In genomic region chr9:21843086-21843485, GRCm38 (mm10) we compare ENCODE assay signal across 12 mouse cellular contexts. TPM values are rescaled to one million over a fixed set of nuclear protein-coding genes. Genes with fewer than 3 reads are reported as not detected.
A peak's percentile ranks its signal among the peaks of the same experiment; 100 is the strongest.
DNase-seq lines count a peak whose midpoint lies in the region; ATAC-seq and TF ChIP-seq lines count a peak whose summit lies in the region.
"Had no signal": no experiment of that assay in that cellular context is flagged by ENCODE, and none has a peak within 500 bp of the region (broad histone marks: within the 10 kb centered on the region; RNA-seq: fewer than 3 reads in every experiment).

No protein-coding gene starts in this region.

- peaks cover 18% of the 10 kb centered on the region for H3K4me1 ChIP-seq in heart, embryonic 11.5 days (ENCODE audit: control insufficient read depth, insufficient read depth, low read length)
- H3K4me1 ChIP-seq in intestine, embryonic 16.5 days (ENCODE audit: control insufficient read depth, insufficient read depth, low read length): peaks cover 26% of the 10 kb centered on the region
- H3K4me1 ChIP-seq in thymus, adult 2 months (replicated peaks; ENCODE audit: control insufficient read depth, insufficient read depth, low read length): no peaks in the 10 kb centered on the region

- H3K27me3 ChIP-seq in heart, embryonic 11.5 days (ENCODE audit: control insufficient read depth, insufficient read depth, low read length): no peaks in the 10 kb centered on the region
- H3K27me3 ChIP-seq in intestine, embryonic 16.5 days (replicated peaks; ENCODE audit: control insufficient read depth, insufficient read depth, low read length): no peaks in the 10 kb centered on the region
- H3K27me3 ChIP-seq in thymus, adult 2 months (ENCODE audit: control insufficient read depth, insufficient read depth, low read length): no peaks in the 10 kb centered on the region
- H3K27me3 ChIP-seq: embryonic facial prominence, embryonic 12.5 days had no signal

- peaks cover 3% of the 10 kb centered on the region; the same call in 1 of the 2 replicates for H3K36me3 ChIP-seq in heart, embryonic 11.5 days (ENCODE audit: control insufficient read depth, insufficient read depth, low read length)
- 0 out of 2 replicates have a peak, but pooled peaks cover 2% of the 10 kb centered on the region for H3K36me3 ChIP-seq in intestine, embryonic 16.5 days (ENCODE audit: control insufficient read depth, insufficient read depth, low read length)
- no peaks in the 10 kb centered on the region for H3K36me3 ChIP-seq in thymus, adult 2 months (ENCODE audit: control insufficient read depth, insufficient read depth, low read length)

- no peak for ATAC-seq in heart, embryonic 11.5 days (replicated peaks; ENCODE audit: insufficient number of reproducible peaks, low FRiP score, low TSS enrichment)
- ATAC-seq in intestine, embryonic 16.5 days: no peak
- ATAC-seq: CD4-positive, CD25-positive, alpha-beta regulatory T cell, adult 4 months had no signal

- H3K4me2 ChIP-seq in heart, embryonic 11.5 days: no peak overlapping the region
- H3K4me2 ChIP-seq in intestine, embryonic 16.5 days (ENCODE audit: low read depth, low read length): no peak overlapping the region
- H3K4me2 ChIP-seq: embryonic facial prominence, embryonic 12.5 days had no signal

- H3K9ac ChIP-seq in heart, embryonic 11.5 days (ENCODE audit: low read depth, low read length): no peak overlapping the region; the same call in 1 of the 2 replicates
- H3K9ac ChIP-seq in intestine, embryonic 16.5 days (ENCODE audit: low read depth, low read length): 0 out of 2 replicates have a peak overlapping the region, but pooled peaks have one; percentile 17
- H3K9ac ChIP-seq: embryonic facial prominence, embryonic 12.5 days had no signal

- 0 out of 2 replicates have a peak overlapping the region, but pooled peaks have one; percentile 54 for H3K27ac ChIP-seq in heart, embryonic 11.5 days (ENCODE audit: low read depth, low read length)
- peak overlapping the region; percentile 19; the same call in 1 of the 2 replicates for H3K27ac ChIP-seq in left cerebral cortex, adult 2 months
- H3K27ac ChIP-seq in intestine, embryonic 16.5 days (ENCODE audit: low read length): peak overlapping the region; percentile 79
- H3K27ac ChIP-seq in thymus, adult 2 months (ENCODE audit: control insufficient read depth, insufficient read depth, low read length): no peak overlapping the region
- H3K27ac ChIP-seq: embryonic facial prominence, embryonic 12.5 days had no signal

- H3K9me3 ChIP-seq in heart, embryonic 11.5 days (replicated peaks; ENCODE audit: control insufficient read depth, low read length): no peaks in the 10 kb centered on the region
- H3K9me3 ChIP-seq in intestine, embryonic 16.5 days (ENCODE audit: control insufficient read depth, low read length): no peaks in the 10 kb centered on the region
- H3K9me3 ChIP-seq: embryonic facial prominence, embryonic 12.5 days had no signal

- TF ChIP-seq POLR2A in thymus, adult 2 months (IDR thresholded peaks at IDR 0.05; ENCODE audit: control insufficient read depth, extremely low read depth, insufficient read depth, low read length, poor library complexity): no peak

- 66% methylated on average over 6 of the region's 6 CpGs for WGBS in heart, embryonic 11.5 days (ENCODE audit: insufficient replicate concordance)
- 55% methylated on average over 6 of the region's 6 CpGs for WGBS in intestine, embryonic 16.5 days
- WGBS in thymus, adult 2 months: 89% methylated on average over 6 of the region's 6 CpGs

- no peak overlapping the region for H3K4me3 ChIP-seq in heart, embryonic 11.5 days (ENCODE audit: low read depth, low read length)
- no peak overlapping the region for H3K4me3 ChIP-seq in left cerebral cortex, adult 2 months
- H3K4me3 ChIP-seq in intestine, embryonic 16.5 days (ENCODE audit: low read length): no peak overlapping the region
- H3K4me3 ChIP-seq in thymus, adult 2 months (ENCODE audit: control insufficient read depth, insufficient read depth, low read length): no peak overlapping the region
- H3K4me3 ChIP-seq: embryonic facial prominence, embryonic 12.5 days had no signal

- DNase-seq in heart, postnatal 10 days: no peak
- DNase-seq in left cerebral cortex, adult 2 months (ENCODE audit: extremely low spot score in 1 of 2, low spot score in 2 of 2): peak; percentile 27 to 34
- no peak for DNase-seq in left cerebral cortex, postnatal 36 days (ENCODE audit: low spot score in 2 of 2)
- peak; percentile 25 for DNase-seq in MN1 (ENCODE audit: low spot score)
- DNase-seq in Muller cell, postnatal 12 days (ENCODE audit: inconsistent ontology term): no peak
- DNase-seq in thymus, adult 2 months: no peak
- DNase-seq: retina, postnatal 1 day had no signal

- intact Hi-C loops in heart, postnatal 10 days (cut with DNase I): no loop called here
- intact Hi-C loops in left cerebral cortex, adult 2 months (cut with DNase I): no loop called here
- intact Hi-C loops in left cerebral cortex, postnatal 36 days (cut with DNase I): no loop called here

- TF ChIP-seq CTCF in left cerebral cortex, adult 2 months (IDR thresholded peaks at IDR 0.05): peak; percentile 17; the same call in 1 of the 2 replicates
- no peak for TF ChIP-seq CTCF in thymus, adult 2 months (IDR thresholded peaks at IDR 0.05; ENCODE audit: borderline replicate concordance, control insufficient read depth, extremely low read depth, insufficient read depth, low read length, poor library complexity)

RNA-seq across cellular contexts. Expression of gene Angptl8, which starts 7.8 kb away (rescaled TPM):
- 1.1 and 1.9 TPM in 2 replicates for polyA plus RNA-seq in heart, embryonic 11.5 days (2014; fragmentation: Nextera tagmentation; extraction: Ambion mirVana)
- under 1 TPM in 1 of 2 experiments, not detected in 1; 0.31 TPM for total RNA-seq in heart, postnatal 10 days (2021)
- not detected for total RNA-seq in left cerebral cortex, adult 2 months (2021)
- total RNA-seq in left cerebral cortex, postnatal 36 days (2021): not detected
- 17.3 and 18.4 TPM in 2 replicates for polyA plus RNA-seq in intestine, embryonic 16.5 days (2015; fragmentation: Nextera tagmentation; extraction: Ambion mirVana)
- 4.7 and 6.5 TPM in 2 replicates for polyA plus RNA-seq in thymus, adult 2 months (2012; rRNA removed)
- total RNA-seq: gastrocnemius, postnatal 36 days had no signal
- polyA plus RNA-seq: CD4-positive, CD25-positive, alpha-beta regulatory T cell, adult 4 months had no signal

RNA-seq across cellular contexts. Expression of gene Dock6, which starts 9.3 kb away (rescaled TPM):
- 43.9 and 50.1 TPM in 2 replicates for polyA plus RNA-seq in heart, embryonic 11.5 days (2014; fragmentation: Nextera tagmentation; extraction: Ambion mirVana)
- total RNA-seq in heart, postnatal 10 days (2021): 10 to 100 TPM; 63.0 to 66.5 TPM
- total RNA-seq in left cerebral cortex, adult 2 months (2021): 10 to 100 TPM; 15.8 to 18.1 TPM
- total RNA-seq in left cerebral cortex, postnatal 36 days (2021): 10 to 100 TPM; 11.4 to 18.8 TPM
- polyA plus RNA-seq in intestine, embryonic 16.5 days (2015; fragmentation: Nextera tagmentation; extraction: Ambion mirVana): 23.3 and 24.7 TPM in 2 replicates
- polyA plus RNA-seq in thymus, adult 2 months (2012; rRNA removed): 27.7 and 30.8 TPM in 2 replicates

RNA-seq across cellular contexts. Expression of gene Kank2, which starts 44.5 kb away (rescaled TPM):
- 8.9 and 9.0 TPM in 2 replicates for polyA plus RNA-seq in heart, embryonic 11.5 days (2014; fragmentation: Nextera tagmentation; extraction: Ambion mirVana)
- 10 to 100 TPM; 49.5 to 51.9 TPM for total RNA-seq in heart, postnatal 10 days (2021)
- total RNA-seq in left cerebral cortex, adult 2 months (2021): 1 to 10 TPM; 8.5 to 8.8 TPM
- 1 to 10 TPM; 6.5 to 8.4 TPM for total RNA-seq in left cerebral cortex, postnatal 36 days (2021)
- polyA plus RNA-seq in intestine, embryonic 16.5 days (2015; fragmentation: Nextera tagmentation; extraction: Ambion mirVana): 9.7 and 9.9 TPM in 2 replicates
- 9.1 and 12.6 TPM in 2 replicates for polyA plus RNA-seq in thymus, adult 2 months (2012; rRNA removed)
- polyA plus RNA-seq: CD4-positive, CD25-positive, alpha-beta regulatory T cell, adult 4 months had no signal

Comparison
In these comparisons a context has a peak if more than half of its experiments do, and no peak if none do; other contexts are left out.
1. DNase-seq: peak in left cerebral cortex, adult 2 months (2 of 2) and MN1 (single experiment); none in heart, postnatal 10 days (0 of 2), left cerebral cortex, postnatal 36 days (0 of 2), Muller cell, postnatal 12 days (single experiment) and thymus, adult 2 months (single experiment).
2. RNA of gene Kank2, which starts 44.5 kb away (total RNA-seq): 49.5 to 51.9 TPM in heart, postnatal 10 days; 8.5 to 8.8 TPM in left cerebral cortex, adult 2 months and 6.5 to 8.4 TPM in left cerebral cortex, postnatal 36 days; every median in the first group is over 4 times any median in the second.